Mouse (Mus musculus): ENCODE measurements around the gene Tgm7. TPM values are rescaled to one million over a fixed set of nuclear protein-coding genes. Genes with fewer than 3 reads are reported as not detected.

Gene Tgm7
- polyA plus RNA-seq, 1 experiment from 2014 or later: not detected

- DNase-seq (ENCODE audit: low spot score): no peak
- H3K27ac ChIP-seq (replicated peaks): no peak overlapping the region
- WGBS: 89% methylated on average over 2 of the region's 2 CpGs
Measured at GRCm38 (mm10) chr2:121061315-121061714, 48.3 kb downstream of the Tgm7 start.

GRCm38 (mm10) chr2:121057997-121058396 is 51.6 kb downstream of the Tgm7 start:
- DNase-seq (ENCODE audit: low spot score): no peak
- no peaks in the 10 kb centered on the region for H3K9me3 ChIP-seq (replicated peaks)
- H3K4me3 ChIP-seq: no peak overlapping the region
- no peaks in the 10 kb centered on the region for H3K4me1 ChIP-seq
- no peak overlapping the region for H3K27ac ChIP-seq (replicated peaks)
- H3K36me3 ChIP-seq: no peaks in the 10 kb centered on the region
- H3K27me3 ChIP-seq (ENCODE audit: low read depth, poor library complexity, severe bottlenecking): no peaks in the 10 kb centered on the region
- WGBS: 78% methylated on average over 6 of the region's 6 CpGs

More at GRCm38 (mm10) chr2:121061315-121061714, 48.3 kb downstream of the Tgm7 start:
- Histone ChIP-seq H3K4me3 (no peak overlapping the region), H3K4me1 (no peaks in the 10 kb centered on the region), H3K9me3 (replicated peaks) (no peaks in the 10 kb centered on the region), H3K27me3 (ENCODE audit: low read depth, poor library complexity, severe bottlenecking) (no peaks in the 10 kb centered on the region), H3K36me3 (no peaks in the 10 kb centered on the region)

- no peak for DNase-seq (ENCODE audit: low spot score)
Measured at GRCm38 (mm10) chr2:121055915-121056314, 53.7 kb downstream of the Tgm7 start.

GRCm38 (mm10) chr2:121054060-121054459 is 55.5 kb downstream of the Tgm7 start:
- Histone ChIP-seq H3K27ac (replicated peaks) (no peak overlapping the region), H3K27me3 (ENCODE audit: low read depth, poor library complexity, severe bottlenecking) (no peaks in the 10 kb centered on the region), H3K36me3 (no peaks in the 10 kb centered on the region), H3K9me3 (replicated peaks) (no peaks in the 10 kb centered on the region), H3K4me1 (no peaks in the 10 kb centered on the region), H3K4me3 (no peak overlapping the region)
- WGBS: 78% methylated on average over 2 of the region's 2 CpGs
- no peak for DNase-seq (ENCODE audit: low spot score)

More at GRCm38 (mm10) chr2:121055915-121056314, 53.7 kb downstream of the Tgm7 start:
- Histone ChIP-seq H3K4me1 (no peaks in the 10 kb centered on the region), H3K27ac (replicated peaks) (no peak overlapping the region), H3K36me3 (no peaks in the 10 kb centered on the region), H3K4me3 (no peak overlapping the region), H3K27me3 (ENCODE audit: low read depth, poor library complexity, severe bottlenecking) (no peaks in the 10 kb centered on the region), H3K9me3 (replicated peaks) (no peaks in the 10 kb centered on the region)
- WGBS: 85% methylated on average over 6 of the region's 6 CpGs

GRCm38 (mm10) chr2:121052176-121052575 is 57.4 kb downstream of the Tgm7 start:
- Histone ChIP-seq H3K27ac (replicated peaks) (no peak overlapping the region), H3K9me3 (replicated peaks) (no peaks in the 10 kb centered on the region), H3K4me1 (no peaks in the 10 kb centered on the region), H3K27me3 (ENCODE audit: low read depth, poor library complexity, severe bottlenecking) (no peaks in the 10 kb centered on the region), H3K36me3 (no peaks in the 10 kb centered on the region), H3K4me3 (no peak overlapping the region)
- 89% methylated on average over 5 of the region's 5 CpGs for WGBS
- DNase-seq (ENCODE audit: low spot score): no peak

- H3K4me3 ChIP-seq: no peak overlapping the region
- no peak for DNase-seq (ENCODE audit: low spot score)
- H3K4me1 ChIP-seq: no peaks in the 10 kb centered on the region
- no peaks in the 10 kb centered on the region for H3K27me3 ChIP-seq (ENCODE audit: low read depth, poor library complexity, severe bottlenecking)
- H3K36me3 ChIP-seq: no peaks in the 10 kb centered on the region
- WGBS: 72% methylated on average over 4 of the region's 4 CpGs
- no peaks in the 10 kb centered on the region for H3K9me3 ChIP-seq (replicated peaks)
- H3K27ac ChIP-seq (replicated peaks): no peak overlapping the region
Measured at GRCm38 (mm10) chr2:121045653-121046052, 63.9 kb downstream of the Tgm7 start.

Other genes starting within 250 kb of the Tgm7 start
- 23.2 and 28.7 TPM in 2 replicates for gene Ubr1, start 139.1 kb downstream of the Tgm7 start, polyA plus RNA-seq (2016; fragmentation: Nextera tagmentation; extraction: Ambion mirVana)
- gene Tmem62, start 132.8 kb downstream of the Tgm7 start, polyA plus RNA-seq (2016; fragmentation: Nextera tagmentation; extraction: Ambion mirVana): 3.3 and 5.4 TPM in 2 replicates
- 34.4 and 44.9 TPM in 2 replicates for gene Ccndbp1, start 101.4 kb downstream of the Tgm7 start, polyA plus RNA-seq (2016; fragmentation: Nextera tagmentation; extraction: Ambion mirVana)
- gene Epb42, start 72.7 kb downstream of the Tgm7 start, polyA plus RNA-seq (2016; fragmentation: Nextera tagmentation; extraction: Ambion mirVana): 6.3 and 7.4 TPM in 2 replicates
- gene Tgm5, start 24.0 kb downstream of the Tgm7 start, polyA plus RNA-seq (2016; fragmentation: Nextera tagmentation; extraction: Ambion mirVana): not detected in 2 replicates
- 29.6 and 34.0 TPM in 2 replicates for gene Adal, start 30.6 kb upstream of the Tgm7 start, polyA plus RNA-seq (2016; fragmentation: Nextera tagmentation; extraction: Ambion mirVana)
- 21.9 and 22.8 TPM in 2 replicates for gene Lcmt2, start 30.9 kb upstream of the Tgm7 start, polyA plus RNA-seq (2016; fragmentation: Nextera tagmentation; extraction: Ambion mirVana)
- gene Tubgcp4, start 60.9 kb upstream of the Tgm7 start, polyA plus RNA-seq (2016; fragmentation: Nextera tagmentation; extraction: Ambion mirVana): 81.2 and 84.2 TPM in 2 replicates
- gene Zscan29, start 61.3 kb upstream of the Tgm7 start, polyA plus RNA-seq (2016; fragmentation: Nextera tagmentation; extraction: Ambion mirVana): 13.2 and 13.8 TPM in 2 replicates
- 115 and 146 TPM in 2 replicates for gene Trp53bp1, start 161.6 kb upstream of the Tgm7 start, polyA plus RNA-seq (2016; fragmentation: Nextera tagmentation; extraction: Ambion mirVana)
- 7.8 and 11.4 TPM in 2 replicates for gene Map1a, start 179.8 kb upstream of the Tgm7 start, polyA plus RNA-seq (2016; fragmentation: Nextera tagmentation; extraction: Ambion mirVana)
- 11.2 and 11.4 TPM in 2 replicates for gene Ppip5k1, start 245.6 kb upstream of the Tgm7 start, polyA plus RNA-seq (2016; fragmentation: Nextera tagmentation; extraction: Ambion mirVana)
- gene Ckmt1, start 247.9 kb upstream of the Tgm7 start, polyA plus RNA-seq (2016; fragmentation: Nextera tagmentation; extraction: Ambion mirVana): 1.5 and 3.9 TPM in 2 replicates

Measured in midbrain, embryonic 10.5 days (tissue).